Mouse (Mus musculus) kidney, adult 9 months (tissue): ENCODE measurements around the gene Chrm2.

ENCODE experiments used
- DNase-seq: peaks from one replicate; pipeline ENCODE4 v3.0.0; 2022

The Chrm2 gene

DNA sequence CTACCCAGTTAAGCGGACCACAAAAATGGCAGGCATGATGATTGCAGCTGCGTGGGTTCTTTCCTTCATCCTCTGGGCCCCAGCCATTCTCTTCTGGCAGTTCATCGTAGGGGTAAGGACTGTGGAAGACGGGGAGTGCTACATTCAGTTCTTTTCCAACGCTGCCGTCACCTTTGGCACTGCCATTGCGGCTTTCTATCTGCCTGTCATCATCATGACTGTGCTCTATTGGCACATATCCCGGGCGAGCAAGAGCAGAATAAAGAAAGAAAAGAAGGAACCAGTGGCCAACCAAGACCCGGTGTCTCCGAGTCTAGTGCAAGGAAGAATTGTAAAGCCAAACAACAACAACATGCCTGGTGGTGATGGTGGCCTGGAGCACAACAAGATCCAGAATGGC, 135.7 kb downstream of the Chrm2 start:
- no peak for DNase-seq

DNA sequence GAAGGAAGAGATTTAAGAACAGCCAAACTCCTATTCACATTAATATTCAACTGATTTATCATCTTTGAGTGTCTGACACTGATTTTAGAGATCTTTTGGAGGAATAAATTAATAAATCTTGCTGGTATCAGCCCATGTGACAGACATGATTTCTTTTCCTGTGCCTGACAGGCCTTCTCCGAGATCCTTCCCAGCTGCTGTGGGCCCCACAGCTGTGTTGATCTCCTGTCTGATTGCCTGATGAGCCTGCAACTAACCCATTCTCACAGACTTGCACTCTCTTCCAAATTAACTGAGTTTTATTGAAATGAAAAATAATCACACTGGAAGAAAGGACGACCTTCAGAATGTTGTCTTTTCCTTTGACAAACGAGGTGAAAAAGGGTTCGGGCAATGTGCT, 140.6 kb downstream of the Chrm2 start:
- no peak for DNase-seq

DNA sequence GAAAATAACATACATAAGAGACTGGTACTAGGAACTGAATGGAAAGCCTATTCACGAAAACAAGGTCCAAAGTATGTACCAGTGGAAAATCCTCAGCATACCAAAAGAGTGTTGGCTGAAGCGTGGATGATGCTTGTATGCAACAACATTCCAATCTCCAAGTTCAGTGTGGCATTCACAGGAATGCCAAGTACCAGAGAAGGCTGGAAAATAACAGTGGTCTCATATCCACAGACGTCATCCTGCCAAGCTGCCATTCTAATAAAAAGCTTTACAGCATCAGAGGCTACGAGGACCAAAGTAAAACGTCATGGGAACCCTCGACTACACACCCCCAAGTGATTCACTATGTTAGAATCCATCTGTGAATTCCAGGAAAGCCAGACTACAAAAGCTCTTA, 153.4 kb downstream of the Chrm2 start:
- no peak for DNase-seq

DNA sequence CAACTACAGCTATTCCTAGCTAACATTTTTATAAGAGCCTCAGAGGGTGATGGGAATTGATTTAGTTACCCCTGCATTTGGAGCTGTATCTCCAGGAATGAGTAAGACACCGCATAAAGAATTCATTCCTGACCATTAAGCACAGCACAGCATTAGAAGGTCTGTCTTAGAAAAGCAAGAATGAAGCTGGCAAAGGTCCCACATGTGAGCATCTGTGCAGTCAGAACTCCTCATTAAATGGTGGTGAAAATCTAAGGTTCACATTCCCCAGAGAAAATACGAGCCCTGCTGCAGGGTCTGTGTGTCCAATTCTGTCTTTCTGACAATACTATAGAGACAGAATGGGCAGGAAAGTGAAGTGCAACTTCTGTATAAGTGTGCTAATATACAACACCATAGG, 179.0 kb downstream of the Chrm2 start:
- no peak for DNase-seq
